Mouse (Mus musculus): Measurements from ENCODE around the gene Zfp346.

GRCm38 (mm10) chr13:55058042-55058441 is 47.1 kb upstream of the Zfp346 start:
- TF ChIP-seq POLR2A (IDR thresholded peaks at IDR 0.05; ENCODE audit: insufficient read depth, low read depth, low read length) (no peak), CTCF (IDR thresholded peaks at IDR 0.05; ENCODE audit: insufficient read depth, low read depth, low read length) (no peak)

Data from olfactory bulb, adult 2 months (tissue).